Mouse (Mus musculus) ES-Bruce4 (cell line): Measurements from ENCODE around the gene M6pr.

Source experiments
- CTCF ChIP-seq: IDR thresholded peaks from one replicate; pipeline ENCODE4 v1.8.1; 2011; ENCODE audit warnings: low read depth, low read length
- POLR2A ChIP-seq: IDR thresholded peaks from one replicate; pipeline ENCODE4 v1.8.1; 2011; ENCODE audit warnings: low read length; ENCODE audit not compliant: insufficient read depth

DNA sequence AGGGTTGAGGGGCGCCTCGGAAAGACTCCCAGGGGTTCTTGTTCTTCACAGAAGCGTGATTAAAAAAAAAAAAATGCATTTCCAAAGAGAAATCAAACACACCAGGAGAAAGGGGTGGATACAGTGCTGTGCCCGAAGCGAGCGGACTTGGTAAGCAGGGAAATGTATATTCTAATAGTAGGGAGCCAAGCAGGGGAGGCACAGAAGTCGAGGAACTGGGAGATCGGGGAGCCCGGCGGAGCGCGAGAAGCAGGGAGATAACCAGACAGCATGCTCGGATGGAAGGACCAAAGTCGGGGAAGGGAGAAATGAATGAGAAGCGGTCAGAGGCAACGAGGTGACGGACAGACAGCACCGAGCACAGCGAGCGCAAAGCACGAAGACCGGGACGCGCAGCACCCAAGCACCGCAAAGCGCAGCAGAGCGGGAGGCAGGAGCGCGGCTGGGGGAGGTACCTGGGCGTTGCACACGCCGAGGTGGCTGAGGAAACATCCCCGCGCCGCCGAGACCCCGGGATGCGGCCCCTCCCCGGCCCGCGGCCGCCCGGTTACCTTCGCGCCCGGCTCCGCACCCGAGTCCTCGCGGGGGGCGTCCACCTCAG, 30.6 kb downstream of the M6pr start:
- no peak for TF ChIP-seq POLR2A
- TF ChIP-seq CTCF = no peak
